Mouse (Mus musculus): Measurements from ENCODE around the gene Sh3d19. TPM values are rescaled to one million over a fixed set of nuclear protein-coding genes. Genes with fewer than 3 reads are reported as not detected.

Gene Sh3d19
- total RNA-seq, 2 experiments from 2014 or later, result 10.4 to 15.9 TPM

DNA sequence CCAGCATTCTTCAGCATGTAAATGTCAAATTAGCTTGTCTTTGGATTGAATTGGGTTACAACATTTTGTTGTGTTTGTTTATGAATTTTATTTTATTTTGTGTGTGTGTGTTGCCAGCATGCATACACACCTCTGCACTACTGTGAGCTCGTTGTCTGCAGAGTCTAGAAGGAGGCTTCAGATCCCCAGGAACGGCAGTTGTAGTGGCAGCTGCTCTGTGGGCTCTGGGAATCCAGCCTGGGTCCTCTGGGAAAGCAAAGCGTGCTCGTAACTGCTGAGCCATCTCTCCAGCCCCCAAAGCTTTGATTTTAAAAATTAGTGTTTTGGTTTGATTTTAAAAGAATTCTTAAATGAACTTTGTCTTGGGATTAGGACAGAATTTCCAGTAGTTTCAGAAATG, 50.7 kb downstream of the Sh3d19 start:
- intact Hi-C loops (cut with DNase I), result no loop called here
- DNase-seq, result no peak

DNA sequence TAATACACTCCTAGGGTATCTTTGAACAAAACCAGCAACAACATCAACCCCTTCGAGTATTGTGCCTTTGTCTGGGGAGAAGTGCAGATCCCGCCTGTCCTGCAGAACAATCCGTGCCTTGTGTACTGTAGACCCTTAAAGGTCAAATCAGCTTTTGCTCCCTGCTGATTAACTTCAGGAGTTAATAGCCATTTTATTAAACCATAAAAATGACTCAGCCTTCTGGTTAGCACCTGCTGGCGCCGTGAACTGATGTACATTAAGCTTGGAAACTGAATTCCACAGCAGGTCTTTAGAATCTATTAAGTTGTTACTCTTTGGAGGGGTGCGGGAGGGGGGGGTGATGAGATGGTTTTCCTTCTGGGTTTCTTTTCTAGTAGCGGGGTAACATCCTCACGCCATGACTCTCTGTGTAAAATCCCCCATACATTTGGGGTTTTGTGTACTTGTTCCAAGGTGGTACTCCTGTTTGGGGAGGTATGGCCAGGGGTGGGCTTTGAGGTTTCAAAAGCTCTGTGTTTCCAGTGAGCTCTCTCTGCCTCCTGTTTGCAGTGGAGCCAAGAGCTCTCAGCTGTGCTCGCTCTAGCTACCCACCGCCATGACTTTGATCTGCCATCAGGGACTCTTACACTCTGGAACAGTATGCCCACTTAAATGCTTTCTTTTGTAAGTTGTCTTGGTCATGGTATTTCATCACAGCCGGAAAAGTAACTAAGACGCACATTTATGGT, 53.3 kb downstream of the Sh3d19 start:
- DNase-seq, result no peak
- intact Hi-C loops (cut with DNase I), result no loop called here

DNA sequence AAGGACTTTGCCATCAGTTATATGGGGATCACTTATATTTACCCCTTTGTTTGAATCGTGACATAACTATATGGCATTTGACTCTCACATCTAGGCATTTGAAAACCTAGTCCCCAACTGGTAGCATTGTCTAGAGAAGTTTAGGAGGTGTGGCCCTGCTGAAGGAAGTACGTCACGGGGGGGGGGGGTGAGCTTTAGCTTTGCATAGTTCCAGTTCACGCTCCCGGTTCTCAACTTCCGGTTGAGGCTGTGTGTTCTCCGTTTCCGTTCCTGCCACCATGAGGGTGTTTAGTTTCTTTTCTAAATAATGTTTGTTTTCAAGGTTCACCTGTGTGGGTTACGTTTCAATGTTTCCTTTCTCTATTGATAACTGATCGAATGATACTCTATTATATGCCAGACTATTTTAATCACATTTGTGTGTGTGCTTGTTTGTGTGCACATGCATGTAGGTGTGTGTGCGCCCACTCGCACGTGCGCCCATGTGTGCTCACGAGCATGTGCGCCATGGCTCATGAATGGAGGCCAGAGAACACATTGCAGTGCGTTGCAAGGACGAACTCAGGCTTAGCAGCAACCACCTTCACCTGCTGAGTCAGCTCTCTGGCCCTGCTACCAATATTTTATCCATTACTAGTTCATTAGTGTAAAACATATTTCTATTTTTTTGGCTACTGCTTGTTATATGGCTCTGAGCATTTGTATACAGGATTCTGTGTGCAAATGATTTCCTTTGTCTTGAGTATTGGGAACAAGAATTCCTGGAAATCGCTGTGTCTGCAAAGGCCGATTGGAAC, 54.6 kb downstream of the Sh3d19 start:
- intact Hi-C loops (cut with DNase I), result no loop called here
- no peak for DNase-seq

DNA sequence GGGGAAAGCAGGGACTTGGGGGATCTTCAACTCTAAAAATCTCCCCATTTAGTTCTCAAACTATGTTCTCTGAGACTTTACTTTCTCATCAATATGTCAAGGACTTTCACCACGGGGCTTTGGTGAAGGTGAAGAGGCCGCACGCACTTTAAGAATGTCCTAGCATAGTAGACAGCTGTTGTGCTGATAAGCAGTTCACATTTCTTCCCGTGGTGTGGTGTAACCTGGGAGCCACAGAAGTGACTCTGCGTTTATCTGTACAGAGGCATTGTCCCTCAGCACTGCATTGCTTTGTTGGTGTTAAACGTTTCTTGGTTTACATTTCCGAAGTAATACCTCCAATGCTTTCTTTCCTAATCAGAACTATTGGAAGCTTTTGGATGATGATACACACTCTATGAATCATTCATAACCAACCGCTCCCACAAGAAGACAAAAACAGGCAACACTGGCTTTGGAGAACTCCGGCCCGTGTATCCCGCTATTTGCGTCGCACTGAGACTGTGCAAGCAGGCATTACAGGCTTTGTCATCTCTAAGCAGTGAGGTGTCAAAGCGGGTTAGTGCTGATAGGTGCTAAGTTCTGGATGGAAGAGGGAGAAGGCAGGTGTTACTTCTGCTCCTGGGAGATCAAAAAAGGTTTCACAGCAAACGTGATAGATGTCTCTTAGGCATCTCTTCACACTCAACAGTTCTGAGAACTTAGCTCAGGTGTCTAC, 57.9 kb downstream of the Sh3d19 start:
- DNase-seq, result no peak
- intact Hi-C loops (cut with DNase I), result no loop called here

DNA sequence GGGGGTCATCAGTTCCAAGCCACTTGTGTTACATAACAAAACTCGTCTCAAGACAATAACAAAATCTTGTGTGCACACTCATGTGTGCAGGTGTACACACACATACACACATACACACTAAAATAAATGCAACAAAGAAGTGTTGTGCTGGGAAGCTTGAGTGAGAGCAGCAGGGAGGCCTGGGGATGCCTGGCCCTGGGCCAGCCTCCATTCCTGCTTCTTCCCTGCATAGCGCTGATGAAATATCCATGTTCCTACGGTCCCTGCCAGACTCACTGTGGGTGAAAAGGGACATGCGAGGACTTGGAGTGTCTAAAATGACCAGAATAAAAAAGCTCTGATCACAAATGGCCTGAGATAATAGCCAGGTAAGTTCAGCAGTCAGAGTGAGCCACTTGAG, 59.7 kb downstream of the Sh3d19 start:
- intact Hi-C loops (cut with DNase I), result no loop called here
- no peak for DNase-seq

DNA sequence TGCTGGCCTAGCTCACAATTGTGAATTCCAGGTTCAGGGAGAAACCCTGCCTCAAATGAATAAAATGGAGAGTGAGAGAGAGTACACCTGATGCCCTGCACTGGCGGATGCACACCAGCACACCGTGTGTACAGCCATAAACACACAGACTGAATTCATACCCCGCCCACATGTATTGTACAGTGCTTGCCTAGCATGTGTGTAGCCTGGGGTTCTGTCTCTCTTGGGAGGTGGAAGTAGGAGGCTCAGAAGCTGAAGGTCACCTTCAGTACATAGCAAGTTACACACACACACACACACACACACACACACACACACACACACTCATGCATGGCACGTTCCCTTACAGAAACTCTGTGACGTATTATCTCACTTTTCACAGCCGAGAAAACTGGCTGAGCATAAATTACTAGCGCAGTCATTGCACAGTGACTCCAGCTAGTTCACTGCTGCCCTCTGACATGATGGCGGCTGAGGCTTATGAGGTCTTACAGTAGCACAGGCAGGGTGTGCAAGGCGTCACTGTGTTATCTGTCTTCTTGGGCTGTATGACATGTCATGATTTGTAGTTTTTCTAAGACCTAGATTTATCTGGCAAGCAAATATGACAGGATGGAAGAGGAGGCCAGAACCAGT, 62.7 kb downstream of the Sh3d19 start:
- intact Hi-C loops (cut with DNase I), result no loop called here
- no peak for DNase-seq

- intact Hi-C loops (cut with DNase I), result loop anchor here (5.0 kb wide), 1 partner anchor 399 kb away; no protein-coding TSS in a partner anchor
- no peak for DNase-seq
These were observed 67.1 kb downstream of the Sh3d19 start for GRCm38 (mm10) chr3:86037926-86038484.

DNA sequence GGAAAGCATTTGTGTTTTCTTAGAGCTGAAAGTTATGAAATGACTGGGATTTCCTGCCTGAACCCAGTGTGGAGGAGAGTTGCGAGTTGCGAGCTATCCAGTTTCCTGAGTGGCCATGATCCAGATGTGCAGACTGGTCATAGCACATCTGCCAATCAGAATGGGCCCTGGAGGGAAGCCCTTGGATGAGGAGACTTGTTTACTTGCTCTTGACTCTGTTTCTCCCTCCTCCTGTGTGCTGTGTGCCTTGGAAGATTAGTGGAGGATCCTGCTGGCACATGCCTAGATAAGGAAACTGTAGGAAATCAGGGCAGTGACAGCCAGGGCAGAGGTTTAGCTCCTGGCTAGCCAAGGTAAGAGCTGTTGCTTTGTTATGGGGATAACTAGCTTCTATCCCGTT, 67.7 kb downstream of the Sh3d19 start:
- DNase-seq, result peak; percentile 58 to 67
- intact Hi-C loops (cut with DNase I), result loop anchor here (5.0 kb wide), 1 partner anchor 399 kb away; no protein-coding TSS in a partner anchor

GRCm38 (mm10) chr3:86040286-86041201, 69.6 kb downstream of the Sh3d19 start:
- intact Hi-C loops (cut with DNase I), result no loop called here
- no peak for DNase-seq

- intact Hi-C loops (cut with DNase I), result no loop called here
- no peak for DNase-seq
These were observed 76.9 kb downstream of the Sh3d19 start for GRCm38 (mm10) chr3:86047686-86048408.

DNA sequence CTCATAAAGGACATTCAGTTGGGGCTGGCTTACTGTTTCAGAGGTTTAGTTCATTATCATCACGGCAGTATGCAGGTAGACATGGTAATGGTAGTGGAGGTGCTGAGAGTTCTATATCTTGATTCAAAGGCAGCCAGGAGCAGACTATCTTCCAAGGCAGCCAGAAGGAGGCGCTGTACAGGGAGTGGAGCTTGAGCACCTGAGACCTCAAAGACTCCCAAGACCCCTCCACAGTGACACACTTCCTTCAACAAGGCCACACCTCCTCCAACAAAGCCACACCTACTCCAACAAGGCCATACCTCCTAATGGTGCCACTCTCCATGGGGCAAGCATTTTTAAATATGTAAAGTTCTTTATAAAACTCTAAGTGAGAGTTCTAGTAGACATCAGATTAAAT, 78.1 kb downstream of the Sh3d19 start:
- no peak for DNase-seq
- intact Hi-C loops (cut with DNase I), result no loop called here

DNA sequence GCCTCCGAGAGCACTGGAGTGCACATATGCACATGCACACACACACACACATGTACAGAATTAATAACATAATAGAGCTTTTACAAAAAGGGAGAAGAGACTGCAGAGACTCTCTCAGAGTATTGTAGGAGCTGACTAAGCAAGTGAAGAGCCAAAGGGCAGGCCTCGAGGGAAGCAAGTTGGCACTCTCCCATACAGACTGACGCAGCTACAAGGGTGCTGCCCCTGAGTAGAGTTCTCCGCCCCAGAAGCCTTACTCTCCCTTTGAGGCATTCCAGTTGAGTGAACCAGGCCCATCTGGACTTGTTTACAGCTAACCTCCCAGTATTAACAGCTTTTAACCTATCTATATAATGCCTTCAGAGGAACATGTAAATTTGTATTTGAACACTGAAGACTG, 85.8 kb downstream of the Sh3d19 start:
- peak; percentile 68 to 73 for DNase-seq
- intact Hi-C loops (cut with DNase I), result no loop called here

- intact Hi-C loops (cut with DNase I), result no loop called here
- no peak for DNase-seq
These were observed 86.7 kb downstream of the Sh3d19 start for GRCm38 (mm10) chr3:86057436-86058095.

GRCm38 (mm10) chr3:86069646-86070250, 98.8 kb downstream of the Sh3d19 start:
- intact Hi-C loops (cut with DNase I), result no loop called here
- no peak for DNase-seq

GRCm38 (mm10) chr3:86070799-86071198, 99.9 kb downstream of the Sh3d19 start:
- no peak for DNase-seq

DNA sequence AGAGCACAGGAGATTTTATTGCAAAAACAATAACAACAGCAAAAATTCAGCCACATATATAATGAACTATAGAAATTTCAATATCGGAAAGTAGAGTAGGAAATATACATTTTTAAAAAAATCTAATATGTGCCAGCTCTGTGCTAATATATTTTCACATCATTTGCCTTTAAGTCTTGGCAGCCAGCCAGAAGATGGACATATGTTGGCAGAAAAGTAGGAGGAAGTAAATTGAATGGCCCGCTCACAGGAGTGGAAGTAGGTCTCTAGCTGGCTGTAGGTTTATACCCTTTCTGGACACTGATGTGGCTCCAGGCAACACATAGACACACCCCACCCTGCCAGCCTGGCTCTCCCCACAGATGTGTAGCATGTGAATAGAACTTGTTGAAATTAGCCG, 101.2 kb downstream of the Sh3d19 start:
- no peak for DNase-seq
- intact Hi-C loops (cut with DNase I), result no loop called here

More at GRCm38 (mm10) chr3:86070799-86071198, 99.9 kb downstream of the Sh3d19 start:
- intact Hi-C loops (cut with DNase I), result no loop called here

DNA sequence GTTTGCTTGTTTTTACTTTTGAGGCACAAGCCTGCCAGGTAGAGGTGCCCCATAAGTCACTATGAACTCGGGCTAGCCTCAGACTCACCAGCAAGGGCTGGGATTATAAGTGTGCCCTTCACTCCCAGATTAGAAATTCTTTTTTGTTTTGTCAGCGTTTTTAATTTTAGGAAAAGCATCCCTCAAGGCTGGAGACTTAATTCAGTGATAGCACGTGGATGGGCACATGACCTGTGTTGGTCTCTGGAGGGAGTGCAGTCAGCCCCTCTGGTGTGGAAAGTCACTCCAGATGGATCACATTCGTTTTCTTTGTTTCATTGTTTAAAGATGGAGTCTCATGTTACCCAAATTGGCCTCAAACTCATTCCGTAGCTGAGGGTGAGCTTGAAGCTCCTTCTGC, 102.0 kb downstream of the Sh3d19 start:
- intact Hi-C loops (cut with DNase I), result no loop called here
- DNase-seq, result no peak

DNA sequence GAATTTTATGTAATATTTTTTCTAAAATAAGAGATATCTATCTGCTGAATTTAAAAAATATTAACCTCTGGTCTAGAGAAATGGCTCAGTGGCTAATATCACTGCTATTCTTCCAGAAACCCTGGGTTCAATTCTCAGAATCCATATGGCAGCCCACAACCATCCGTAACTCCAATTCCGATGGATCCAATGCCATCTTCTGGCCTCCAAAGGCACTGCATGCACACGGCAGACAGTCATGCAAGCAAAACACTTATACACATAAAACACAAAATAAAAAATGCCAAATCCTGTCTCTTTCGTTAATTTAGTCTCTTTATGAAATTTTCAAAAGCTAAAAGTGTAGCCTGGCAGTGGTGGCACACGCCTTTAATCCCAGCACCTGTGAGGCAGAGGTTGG, 104.7 kb downstream of the Sh3d19 start:
- intact Hi-C loops (cut with DNase I), result no loop called here
- no peak for DNase-seq
